Mouse (Mus musculus): ENCODE data around the gene Atf7ip.

Atf7ip gene

DNA sequence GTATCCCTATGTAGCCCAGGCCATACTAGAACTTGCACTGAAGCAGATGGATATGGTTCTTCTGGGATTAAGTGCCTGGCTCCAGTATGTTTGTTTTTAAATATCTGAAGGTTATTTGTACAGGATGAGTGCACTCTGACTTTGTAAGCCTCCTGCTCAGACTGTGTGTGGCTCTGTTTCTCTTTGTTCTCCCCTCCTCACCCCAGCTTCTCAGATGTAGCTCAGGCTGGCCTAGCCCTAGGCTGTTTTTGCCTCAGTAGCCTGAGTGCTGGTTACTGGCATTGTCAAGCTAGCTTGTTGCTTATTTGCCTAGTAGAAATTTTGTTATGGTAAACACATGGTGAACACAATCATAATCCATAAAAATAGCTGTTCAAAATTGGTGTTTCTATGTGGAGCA, 15.7 kb downstream of the Atf7ip start:
- DNase-seq (ENCODE audit: low read depth in 2 of 2, low spot score in 2 of 2) = no peak

DNA sequence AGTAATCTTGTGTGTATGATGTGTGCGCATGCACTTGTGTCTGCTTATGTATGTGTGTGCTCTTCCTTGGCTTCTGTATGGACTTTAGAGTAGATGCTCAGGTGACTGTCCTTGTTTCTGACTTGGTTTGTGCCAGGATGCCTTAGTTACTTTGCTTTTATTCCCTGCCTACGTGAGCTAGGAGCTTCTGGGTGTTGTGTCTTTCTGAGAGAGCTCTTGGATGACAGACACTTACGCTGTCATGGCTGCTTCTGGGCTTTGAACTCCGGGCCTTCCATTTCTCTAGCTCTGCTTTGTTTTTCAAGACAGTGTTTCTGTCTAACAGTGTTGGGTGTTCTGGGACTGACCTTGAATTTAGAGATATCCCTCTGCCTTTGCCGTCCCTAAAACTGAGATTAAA, 16.7 kb downstream of the Atf7ip start:
- no peak for DNase-seq (ENCODE audit: low read depth in 2 of 2, low spot score in 2 of 2)

DNA sequence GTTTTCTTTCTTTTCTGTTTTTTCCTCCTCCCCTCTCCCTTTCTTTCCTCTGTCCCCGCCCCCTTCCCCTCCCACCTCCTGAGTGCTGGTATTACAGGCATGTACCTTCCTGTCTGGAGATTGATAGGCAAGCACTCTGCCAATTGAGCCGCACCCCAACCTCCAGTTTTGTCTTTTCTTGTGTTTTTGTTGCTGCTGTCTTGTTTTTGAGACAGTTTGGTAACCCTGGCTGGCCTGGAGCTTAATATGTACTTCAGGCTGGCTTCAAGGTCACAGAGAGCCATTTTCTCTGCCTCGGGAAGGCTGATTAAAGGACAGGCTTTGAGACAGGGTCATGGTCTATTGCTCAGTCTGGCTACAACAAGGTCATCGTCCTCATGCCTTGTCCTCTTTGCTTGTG, 18.8 kb downstream of the Atf7ip start:
- DNase-seq (ENCODE audit: low read depth in 2 of 2, low spot score in 2 of 2) = no peak

DNA sequence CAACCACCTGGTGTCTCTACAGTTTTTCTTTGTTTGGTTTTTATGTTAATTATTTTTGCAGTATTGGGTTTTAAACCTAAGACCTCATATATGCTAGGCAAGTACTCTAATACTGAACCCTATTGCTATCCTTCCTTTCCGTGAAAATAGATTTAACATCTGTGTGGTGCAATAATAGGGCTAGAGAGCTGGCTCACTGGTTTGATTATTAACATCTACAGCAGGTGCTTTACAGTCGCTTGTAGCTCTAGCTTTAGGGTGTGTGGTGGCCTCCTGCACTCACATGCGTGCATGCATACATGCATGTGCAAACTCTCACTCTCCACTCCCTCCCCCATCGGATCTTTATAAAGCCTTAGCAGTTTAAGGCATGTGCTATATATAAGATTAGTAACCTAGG, 19.6 kb downstream of the Atf7ip start:
- DNase-seq (ENCODE audit: low read depth in 2 of 2, low spot score in 2 of 2) = no peak

DNA sequence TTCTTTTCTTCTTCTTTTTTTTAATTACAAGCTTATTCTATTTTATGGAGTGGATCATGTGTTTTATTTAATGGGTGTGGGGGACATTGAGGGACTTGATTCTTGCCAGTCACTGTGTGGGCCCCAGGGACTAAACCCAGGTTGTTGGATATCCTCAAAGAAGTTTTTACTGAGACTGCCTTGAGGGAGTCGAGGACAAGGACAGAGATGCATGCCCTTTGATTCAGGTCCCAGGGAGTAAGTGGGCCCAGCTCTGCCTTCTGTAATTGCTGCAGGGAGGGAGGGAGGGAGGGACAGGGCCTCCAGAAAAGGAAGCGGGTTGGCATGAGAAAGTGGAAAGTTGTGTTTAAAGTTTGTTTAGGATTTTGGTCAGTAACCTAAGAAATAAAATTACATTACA, 23.2 kb downstream of the Atf7ip start:
- DNase-seq (ENCODE audit: low read depth in 2 of 2, low spot score in 2 of 2) = no peak

DNA sequence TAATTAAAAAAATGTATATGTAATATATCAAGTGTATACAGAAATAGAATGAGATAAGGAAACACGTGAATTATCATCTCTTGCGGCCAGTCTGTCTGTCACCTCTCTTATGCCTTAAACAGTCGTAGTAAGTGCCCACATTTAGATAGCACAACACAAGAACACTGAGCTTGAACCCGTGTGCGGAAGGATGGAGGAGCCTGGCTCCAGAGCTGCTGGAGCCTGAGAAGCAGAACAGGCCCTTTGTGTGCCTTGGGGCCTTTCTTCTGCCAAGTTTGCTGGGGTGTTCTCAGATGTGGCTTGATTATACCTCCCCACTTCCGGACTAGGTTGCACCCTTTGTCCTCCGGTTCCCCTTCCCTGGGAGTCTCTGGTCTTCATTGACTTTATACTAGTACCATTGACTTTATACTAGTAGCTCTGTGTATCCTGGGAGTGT, 25.8 kb downstream of the Atf7ip start:
- peak; percentile 53 to 72 for DNase-seq (ENCODE audit: low read depth in 2 of 2, low spot score in 2 of 2)

DNA sequence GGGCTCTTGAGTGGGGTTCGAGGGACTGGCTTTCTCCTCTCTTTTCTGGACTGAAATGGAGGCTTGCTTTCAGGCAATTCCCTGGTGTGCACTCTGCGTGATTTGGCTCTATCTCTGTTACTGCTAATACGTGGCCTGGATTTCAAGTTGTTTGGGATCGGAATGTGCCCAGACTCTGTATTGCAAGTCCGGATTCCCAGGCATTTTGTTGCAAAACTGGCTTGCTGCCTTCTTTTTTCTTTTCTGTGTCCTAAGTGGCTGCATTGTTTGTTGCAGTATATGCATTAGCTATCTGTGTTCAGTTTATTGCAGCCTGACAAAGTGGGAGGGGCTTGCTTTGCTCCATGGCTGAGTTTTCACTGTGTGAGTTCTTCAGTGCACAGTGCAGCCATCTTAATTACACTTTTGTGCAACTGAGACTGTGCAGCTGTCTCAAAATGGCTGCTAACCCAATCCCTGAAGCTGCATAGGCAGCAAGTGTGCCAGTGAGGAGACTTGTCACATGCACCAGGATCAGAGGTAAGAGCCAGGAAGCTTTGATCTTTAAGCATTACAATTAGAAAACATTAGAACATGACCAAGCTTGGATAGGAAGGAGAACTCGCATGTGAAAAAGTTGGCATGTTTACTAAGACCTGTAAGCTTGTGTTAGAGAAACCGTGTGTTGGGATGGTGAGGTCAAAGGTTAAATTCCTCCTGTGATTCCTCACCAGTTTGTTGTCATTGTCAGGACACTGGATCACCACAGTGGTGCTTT, 26.7 kb downstream of the Atf7ip start:
- DNase-seq (ENCODE audit: low read depth in 2 of 2, low spot score in 2 of 2) = no peak

DNA sequence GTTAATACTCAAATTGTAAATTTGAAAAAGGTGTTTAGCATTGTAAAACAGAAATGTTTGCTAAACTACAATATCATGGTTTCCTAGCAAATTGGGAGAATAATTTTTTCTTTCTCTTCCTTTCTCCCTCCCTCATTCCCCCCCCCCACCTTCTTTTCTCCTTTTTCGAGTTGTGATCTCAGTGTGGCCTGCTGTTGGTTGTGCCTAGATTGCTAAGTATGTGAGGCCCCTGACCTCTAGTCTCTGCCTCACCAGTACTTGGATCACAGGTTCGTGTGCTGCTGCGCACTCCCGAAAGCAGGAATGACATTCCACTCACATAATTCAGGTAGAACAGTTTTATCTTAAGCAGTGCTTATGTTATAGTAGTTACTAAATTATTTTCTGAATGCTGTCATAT, 27.8 kb downstream of the Atf7ip start:
- no peak for DNase-seq (ENCODE audit: low read depth in 2 of 2, low spot score in 2 of 2)

DNA sequence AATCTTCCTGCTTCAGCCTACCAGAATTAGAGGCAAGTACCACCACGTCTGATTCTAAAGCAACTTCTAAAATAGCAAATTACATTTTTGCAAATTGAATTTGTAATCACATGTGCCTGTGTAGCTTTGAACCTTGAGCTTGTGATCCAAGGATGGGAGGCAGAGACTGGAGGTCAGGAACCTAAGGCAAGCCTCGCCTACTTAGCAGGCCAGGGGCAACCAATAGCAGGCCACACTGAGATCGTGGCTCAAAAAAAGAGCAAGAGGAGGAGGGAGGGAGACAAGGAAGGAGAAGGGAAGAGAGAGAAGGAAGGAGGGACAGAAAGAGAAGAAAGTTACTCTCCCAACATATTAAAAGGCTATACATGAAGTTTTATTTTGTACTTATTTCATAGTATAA, 28.5 kb downstream of the Atf7ip start:
- no peak for DNase-seq (ENCODE audit: low read depth in 2 of 2, low spot score in 2 of 2)

DNA sequence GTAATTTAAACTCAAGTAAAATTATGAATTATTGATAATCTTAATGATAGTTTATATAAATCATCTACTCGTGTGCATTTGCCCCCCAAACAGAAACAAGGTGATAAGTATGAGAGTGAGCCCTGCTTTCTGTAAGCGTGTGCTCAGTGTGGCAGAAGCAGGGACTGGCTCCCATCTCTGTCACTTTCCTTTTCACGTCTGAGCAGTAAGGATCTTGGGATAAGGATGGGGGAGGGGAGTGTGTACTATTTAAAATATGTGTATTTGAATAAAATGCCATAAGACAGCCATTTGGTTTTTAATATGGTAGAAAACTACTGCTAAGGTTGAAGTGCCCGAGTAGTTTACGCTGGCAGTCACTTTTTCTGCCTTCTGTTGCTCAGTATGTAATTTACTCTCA, 29.2 kb downstream of the Atf7ip start:
- no peak for DNase-seq (ENCODE audit: low read depth in 2 of 2, low spot score in 2 of 2)

DNA sequence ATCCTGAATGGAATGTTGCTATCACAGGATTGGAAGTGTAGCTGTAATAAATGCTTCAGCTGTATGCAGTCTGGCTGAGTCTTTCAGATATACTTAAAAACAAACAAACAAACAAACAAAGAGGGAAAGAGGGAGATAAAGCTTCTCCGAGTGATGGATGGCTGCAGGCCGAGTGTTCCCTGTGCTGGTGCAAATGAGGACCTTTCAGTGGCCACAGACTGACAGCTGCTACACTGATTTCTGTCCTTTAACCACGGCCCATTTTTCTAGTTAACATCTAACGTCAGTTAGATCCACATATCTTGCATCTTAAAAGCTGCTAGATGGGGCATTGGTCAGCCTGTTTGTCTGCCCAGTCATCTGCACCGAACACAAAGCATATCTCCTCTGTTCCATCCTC, 30.2 kb downstream of the Atf7ip start:
- DNase-seq (ENCODE audit: low read depth in 2 of 2, low spot score in 2 of 2) = no peak

DNA sequence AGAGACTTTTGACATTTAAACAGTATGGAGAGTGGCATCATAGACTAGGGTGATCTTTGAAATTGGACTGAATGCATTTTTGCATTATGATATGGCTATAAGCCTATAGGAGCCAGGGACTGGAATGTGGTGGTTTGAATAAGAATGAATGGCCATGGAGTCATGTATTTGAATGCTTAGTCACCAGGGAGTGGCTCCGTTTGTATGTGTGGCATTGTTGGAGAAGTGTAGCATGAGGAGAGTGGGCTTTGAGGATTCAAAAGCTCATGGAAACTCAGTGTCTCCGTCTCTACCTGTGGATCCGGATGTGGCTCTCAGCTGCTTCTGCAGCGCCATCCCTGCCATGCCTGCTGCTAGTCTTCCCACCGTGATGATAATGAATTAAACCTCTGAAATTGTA, 35.4 kb downstream of the Atf7ip start:
- no peak for DNase-seq (ENCODE audit: low read depth in 2 of 2, low spot score in 2 of 2)

DNA sequence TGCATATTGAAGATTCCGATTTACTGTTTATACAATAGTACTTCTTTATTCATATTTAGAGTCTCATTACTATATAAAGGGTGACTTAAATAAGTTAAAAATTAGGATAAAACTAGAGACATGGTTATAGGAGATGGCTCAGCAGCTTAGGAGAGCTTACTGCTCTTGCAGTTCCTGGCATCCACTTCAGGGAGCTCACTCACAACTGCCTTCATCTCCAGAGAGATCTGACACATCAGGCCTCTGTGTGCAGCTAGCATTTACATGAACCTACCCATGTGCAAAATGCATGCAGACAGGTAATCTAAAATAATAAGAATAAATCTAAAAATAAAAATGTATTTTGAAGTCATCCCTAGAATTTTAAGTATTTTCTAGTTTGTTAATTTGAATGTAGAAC, 36.1 kb downstream of the Atf7ip start:
- DNase-seq (ENCODE audit: low read depth in 2 of 2, low spot score in 2 of 2) = no peak

DNA sequence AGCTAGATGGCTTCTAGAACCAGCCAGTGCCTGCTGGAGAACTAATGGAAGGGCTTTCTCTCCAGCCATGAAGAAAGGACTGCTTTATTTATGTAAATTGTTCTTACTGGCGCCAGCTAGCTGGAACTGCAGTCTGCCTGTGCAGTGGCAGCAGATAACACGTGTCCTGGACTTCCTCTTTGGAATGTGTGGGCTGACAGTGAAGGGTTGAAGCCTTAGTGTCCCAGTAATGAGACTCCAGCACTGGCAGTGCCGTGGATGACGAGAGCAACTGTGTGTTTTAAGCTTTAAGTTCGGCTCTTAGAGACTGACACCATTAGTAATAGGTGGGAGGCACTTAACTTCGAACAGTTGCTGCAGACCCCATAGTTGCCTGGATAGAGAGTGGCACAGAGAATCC, 37.2 kb downstream of the Atf7ip start:
- DNase-seq (ENCODE audit: low read depth in 2 of 2, low spot score in 2 of 2) = no peak

DNA sequence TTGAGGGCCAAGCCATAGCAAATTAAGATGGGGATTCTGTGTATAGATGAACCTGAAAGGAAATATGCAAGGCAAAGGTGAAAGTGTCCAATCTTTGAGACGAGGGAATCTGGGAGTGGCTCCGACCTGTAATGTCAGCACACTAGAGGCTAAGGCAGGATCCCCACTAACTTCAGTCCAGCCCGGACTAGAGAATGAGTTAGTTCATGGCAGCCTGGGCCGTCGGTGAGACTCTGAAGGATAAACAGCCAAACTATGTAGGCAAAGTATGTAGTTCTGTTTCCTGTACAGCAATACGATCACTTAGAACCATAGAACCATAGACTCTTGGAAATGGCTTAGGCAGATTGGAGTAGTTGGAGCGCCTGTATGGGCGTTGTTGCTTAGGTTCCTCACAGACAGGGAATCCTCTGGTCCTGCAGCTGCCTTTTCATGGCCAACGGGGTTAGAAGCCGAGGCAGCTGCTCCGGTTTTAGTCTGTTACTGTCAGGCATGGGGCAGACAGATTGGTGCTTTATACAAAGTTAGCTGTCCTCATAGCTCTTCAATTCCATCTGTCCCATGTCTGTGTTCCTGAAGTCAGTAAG, 39.4 kb downstream of the Atf7ip start:
- DNase-seq (ENCODE audit: low read depth in 2 of 2, low spot score in 2 of 2) = no peak

DNA sequence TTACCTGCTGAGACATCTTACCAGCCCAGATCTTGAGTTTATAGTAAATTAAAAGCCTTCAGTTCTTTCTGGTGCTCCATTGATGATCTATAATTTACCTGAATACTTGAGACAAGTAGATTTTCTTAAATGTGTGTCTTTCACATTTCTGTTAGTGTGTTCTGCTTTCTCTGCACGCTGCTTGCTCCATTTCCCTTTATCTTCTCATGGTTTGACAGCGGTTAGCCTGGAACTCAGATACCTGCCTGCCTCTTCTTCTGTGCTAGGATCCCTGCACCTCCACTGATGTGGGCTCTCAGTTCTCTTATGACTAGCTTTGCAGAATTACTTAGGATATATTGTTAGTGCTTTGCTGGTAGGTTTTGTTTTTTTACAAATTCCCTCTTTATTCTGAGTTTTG, 40.3 kb downstream of the Atf7ip start:
- DNase-seq (ENCODE audit: low read depth in 2 of 2, low spot score in 2 of 2) = no peak

DNA sequence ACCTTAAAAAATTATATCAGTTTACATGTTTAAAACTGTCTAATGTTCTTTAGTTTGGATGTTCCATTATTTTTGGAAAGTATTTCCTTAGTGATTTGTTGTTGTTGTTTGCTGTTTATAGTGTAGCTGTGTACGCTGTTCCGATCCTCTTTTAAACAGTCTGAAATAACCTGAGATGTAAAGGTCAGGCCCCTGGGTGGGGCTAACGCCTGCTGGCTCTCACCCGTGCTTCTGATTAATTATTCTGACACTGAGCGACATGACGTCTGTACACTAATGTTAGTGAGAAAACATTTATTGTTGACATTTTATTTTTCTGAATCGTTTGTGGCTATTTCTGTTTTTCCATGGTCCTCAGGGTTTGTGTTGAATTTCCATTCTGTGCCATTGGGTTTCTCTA, 41.0 kb downstream of the Atf7ip start:
- DNase-seq (ENCODE audit: low read depth in 2 of 2, low spot score in 2 of 2) = no peak

DNA sequence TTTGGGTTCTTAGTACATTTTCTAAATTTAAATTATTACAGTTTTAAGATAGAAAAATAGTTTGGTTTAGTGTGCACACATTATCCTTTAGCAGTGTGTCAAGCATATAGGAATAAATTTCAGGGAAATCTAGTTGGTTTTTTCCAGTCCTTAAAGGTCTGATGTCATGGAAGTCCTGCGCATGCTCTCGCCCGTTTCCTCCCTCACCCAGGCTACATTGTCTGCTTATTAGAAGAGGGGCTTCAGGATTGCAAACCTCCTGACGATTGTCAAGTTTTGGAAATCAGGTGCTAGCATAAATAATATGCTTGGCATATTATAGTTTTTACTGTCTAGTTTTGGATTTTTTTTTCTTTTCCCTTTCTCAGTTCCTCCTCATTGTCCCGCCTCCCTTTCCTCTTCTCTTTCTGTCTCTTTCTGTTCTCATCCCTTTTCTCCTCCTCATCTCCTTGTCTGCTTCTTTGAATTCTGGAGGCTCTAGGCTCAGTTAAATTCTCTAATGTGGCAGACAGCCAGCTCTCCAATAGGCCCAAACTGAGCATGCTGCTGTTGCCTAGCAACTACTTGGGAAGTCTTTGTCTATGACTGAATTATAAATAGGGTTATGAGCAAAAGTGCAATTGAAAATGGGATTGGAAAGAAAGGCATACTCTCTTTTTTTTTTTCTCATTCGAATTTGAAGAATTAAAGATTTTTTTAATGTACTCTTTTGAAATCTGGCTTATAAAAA, 42.2 kb downstream of the Atf7ip start:
- no peak for DNase-seq (ENCODE audit: low read depth in 2 of 2, low spot score in 2 of 2)

DNA sequence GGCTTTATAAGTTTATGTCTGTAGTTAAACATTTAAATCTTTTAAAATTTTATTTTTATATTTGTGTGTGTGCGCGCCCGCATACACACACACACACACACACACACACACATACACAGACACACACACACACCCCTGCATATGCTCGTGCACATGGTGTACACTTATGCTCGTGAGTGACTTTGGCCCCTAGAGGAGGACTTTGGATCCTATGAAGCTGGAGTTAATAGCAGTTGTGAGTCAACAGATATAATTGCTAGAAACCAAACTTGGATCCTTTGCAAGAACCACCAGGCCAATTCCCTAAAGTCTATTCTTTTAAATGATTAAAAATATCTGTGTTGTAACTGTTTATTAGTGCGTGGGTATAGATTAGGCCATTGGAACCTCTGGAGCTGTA, 42.8 kb downstream of the Atf7ip start:
- no peak for DNase-seq (ENCODE audit: low read depth in 2 of 2, low spot score in 2 of 2)

DNA sequence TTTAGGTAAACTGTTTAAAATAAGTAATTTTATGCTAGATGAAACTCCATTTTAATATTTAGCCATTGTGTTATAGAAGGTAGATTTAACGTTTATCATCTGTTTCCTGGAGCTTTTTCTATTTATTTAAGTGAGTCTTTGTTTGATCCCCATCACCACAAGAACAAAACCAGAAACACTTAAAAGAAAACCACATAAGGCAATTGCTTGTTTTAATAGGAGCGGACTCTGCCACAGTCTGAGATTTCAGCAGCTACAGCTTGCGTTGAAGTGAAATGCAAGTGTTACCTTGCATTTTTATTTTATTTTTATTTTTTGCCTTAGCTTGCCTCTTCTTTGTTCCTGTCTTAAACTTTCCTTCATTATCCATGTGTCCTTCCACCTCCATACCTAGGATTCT, 43.6 kb downstream of the Atf7ip start:
- no peak for DNase-seq (ENCODE audit: low read depth in 2 of 2, low spot score in 2 of 2)

DNA sequence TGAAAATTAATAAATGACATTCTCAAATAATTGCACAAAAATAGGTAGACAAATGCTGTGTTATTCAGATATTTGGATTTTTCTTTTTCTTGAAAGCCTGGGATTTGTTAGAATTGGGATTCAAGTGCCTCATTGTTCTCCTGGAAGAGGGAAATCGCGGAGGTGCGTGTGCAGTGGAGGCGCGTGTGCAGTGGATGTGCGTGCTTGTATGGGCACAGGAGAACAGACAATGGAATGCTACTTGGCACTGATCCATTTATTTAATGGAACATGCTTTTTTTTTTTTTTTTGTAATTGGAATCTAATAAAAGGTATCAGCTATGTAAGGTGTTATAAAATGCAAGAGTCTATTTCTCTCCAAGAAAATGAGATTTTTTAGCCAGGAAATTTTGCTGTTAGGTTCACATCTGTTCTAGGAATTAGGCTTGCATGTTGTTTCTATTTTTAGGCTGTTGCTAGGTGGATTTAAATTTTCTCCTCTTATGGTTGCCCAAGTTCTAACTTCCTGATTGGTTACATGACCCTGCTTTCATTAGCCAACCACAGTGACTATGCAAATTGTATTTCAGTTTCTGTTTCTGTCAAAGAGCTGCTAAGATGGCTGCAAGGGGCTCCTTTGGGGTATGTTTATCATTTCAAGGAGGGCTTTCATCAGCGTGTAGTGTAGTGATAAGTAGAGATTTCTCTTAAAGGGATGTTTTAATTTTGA, 44.8 kb downstream of the Atf7ip start:
- DNase-seq (ENCODE audit: low read depth in 2 of 2, low spot score in 2 of 2) = no peak

DNA sequence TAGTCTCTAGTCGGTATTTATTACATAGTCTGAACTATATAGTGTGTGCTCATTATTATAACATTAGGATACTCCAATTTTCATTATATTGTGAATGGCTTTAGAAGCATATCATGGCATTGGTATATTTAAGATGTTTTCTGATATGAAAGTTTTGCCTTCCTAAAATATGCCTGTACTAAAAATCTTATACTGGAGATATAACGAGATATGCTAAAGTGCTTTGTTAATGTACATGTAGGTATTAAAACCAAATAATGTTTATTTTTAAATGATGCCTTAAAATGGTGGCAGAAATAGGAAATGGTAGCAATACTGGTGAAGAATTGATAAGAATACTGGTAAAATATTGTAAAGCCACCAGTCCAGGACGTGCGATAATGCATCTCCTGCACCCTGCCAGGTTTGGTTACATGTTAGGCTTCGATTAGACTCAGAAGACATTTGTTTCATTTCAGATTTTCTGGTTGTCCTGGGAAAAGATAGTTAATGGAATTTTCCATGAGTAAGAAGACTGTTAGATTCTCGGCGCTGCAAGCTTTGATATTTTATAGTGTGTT, 45.7 kb downstream of the Atf7ip start:
- DNase-seq (ENCODE audit: low read depth in 2 of 2, low spot score in 2 of 2) = no peak
